Mouse (Mus musculus) heart, adult 8-10 months (tissue): ENCODE results near the gene Dusp6. TPM values are rescaled to one million over a fixed set of nuclear protein-coding genes. Genes with fewer than 3 reads are reported as not detected.

Experiments used
- total RNA-seq, 4 experiments: library from RNA; stranded (reverse); gene quantifications; 2 replicates each; pipeline ENCODE4 v1.2.4; 2022

The Dusp6 gene
- total RNA-seq, 4 experiments from 2014 or later = 12.9 to 18.7 (median 15.2) TPM

Other genes with a start within 250 kb of the Dusp6 start
- gene Poc1b, start 156.2 kb upstream of the Dusp6 start, total RNA-seq = 1 to 10 TPM; 5.8 to 8.1 (median 7.2) TPM
- 1 to 10 TPM; 2.5 to 2.9 (median 2.6) TPM for gene Galnt4, start 155.1 kb upstream of the Dusp6 start, total RNA-seq
- gene Phxr2, start 136.9 kb upstream of the Dusp6 start, total RNA-seq = not detected